Mouse (Mus musculus) neural tube, embryonic 11.5 days (tissue): ENCODE measurements around the gene Gja3. TPM values are rescaled to one million over a fixed set of nuclear protein-coding genes. Genes with fewer than 3 reads are reported as not detected.
"Not testable (repeated sequence)": the region's sequence is repeated elsewhere in the genome, so short reads cannot be mapped to it uniquely, and the experiment has no call there.

ENCODE experiments used
- ATAC-seq: fragments of 200-750 bp; cut with Nextera tagmentation; 2 replicates; pipeline ENCODE4 v1.8.0; 2017; ENCODE audit warnings: moderate number of reproducible peaks, mild to moderate bottlenecking, moderate TSS enrichment, moderate library complexity; ENCODE audit not compliant: insufficient read depth, low FRiP score, low TSS enrichment
- DNase-seq: peaks from one replicate; pipeline ENCODE4 v3.0.0-alpha.2; 2015; ENCODE audit warnings: low spot score
- H3K27ac ChIP-seq: fragments of 300-500 bp; sonication (generic); 2 replicates; pipeline ENCODE4 v1.5.1; 2014; ENCODE audit warnings: low read depth, mild to moderate bottlenecking, low read length
- H3K27me3 ChIP-seq: fragments of 300-500 bp; sonication (generic); 2 replicates; pipeline ENCODE4 v1.6.1; 2014; ENCODE audit warnings: mild to moderate bottlenecking, low read length, mixed read lengths; ENCODE audit not compliant: control insufficient read depth, insufficient read depth
- H3K36me3 ChIP-seq: fragments of 300-500 bp; sonication (generic); 2 replicates; pipeline ENCODE4 v1.6.1; 2014; ENCODE audit warnings: mild to moderate bottlenecking, low read length, moderate library complexity, mixed read lengths; ENCODE audit not compliant: control insufficient read depth, insufficient read depth
- H3K4me1 ChIP-seq: fragments of 300-500 bp; sonication (generic); 2 replicates; pipeline ENCODE4 v1.6.1; 2014; ENCODE audit warnings: low read length, mixed read lengths; ENCODE audit not compliant: control insufficient read depth, insufficient read depth
- H3K4me2 ChIP-seq: fragments of 300-500 bp; sonication (generic); 2 replicates; pipeline ENCODE4 v1.6.1; 2014; ENCODE audit warnings: low read depth, mild to moderate bottlenecking, moderate library complexity
- H3K4me3 ChIP-seq: fragments of 300-500 bp; sonication (generic); 2 replicates; pipeline ENCODE4 v1.5.1; 2014; ENCODE audit warnings: low read depth, low read length
- H3K9ac ChIP-seq: fragments of 300-500 bp; sonication (generic); 2 replicates; pipeline ENCODE4 v1.6.1; 2014; ENCODE audit warnings: mild to moderate bottlenecking, low read length
- H3K9me3 ChIP-seq: fragments of 300-500 bp; sonication (generic); 2 replicates; pipeline ENCODE4 v1.6.1; 2016; ENCODE audit warnings: low read length; ENCODE audit not compliant: control insufficient read depth
- WGBS: fragments of 180-500 bp; shearing (Covaris S2); extraction: QIAGEN DNeasy Blood & Tissue Kit; methylation state at CpG from one replicate; pipeline ENCODE4 v1.1.7; 2014; 5-methylcytosine and 5-hydroxymethylcytosine counted together
- polyA plus RNA-seq: library from polyadenylated mRNA; unstranded; fragments of >200 nt; fragmentation: Nextera tagmentation; extraction: Ambion mirVana; gene quantifications from 2 replicates; pipeline ENCODE4 v1.2.1, GENCODE M21; 2014

Gja3 gene
- polyA plus RNA-seq, 1 experiment from 2014 or later = 0.13 TPM

DNA sequence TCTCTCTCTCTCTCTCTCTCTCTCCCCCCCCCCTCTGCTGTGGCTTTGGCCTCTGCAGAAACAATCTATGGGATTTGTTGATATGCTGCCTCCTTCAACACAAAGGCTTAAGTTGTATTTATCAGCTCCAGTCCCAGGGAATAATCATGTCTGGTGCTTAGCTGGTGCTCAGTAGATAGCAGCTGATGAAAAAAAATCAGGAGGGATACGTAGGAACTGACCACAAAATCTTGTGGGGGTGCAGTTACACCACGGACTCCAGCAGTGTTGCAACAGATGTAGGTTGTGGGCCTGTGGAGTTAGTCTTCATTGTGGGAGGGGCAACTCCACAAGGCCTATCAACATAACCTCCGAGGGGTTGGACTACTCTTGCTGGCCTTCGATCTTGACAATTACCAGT is 38.0 kb upstream of the Gja3 start:
- DNase-seq (no peak), ATAC-seq (no peak)
- Histone ChIP-seq H3K9me3 (no peaks in the 10 kb centered on the region), H3K36me3 (no peaks in the 10 kb centered on the region), H3K4me1 (no peaks in the 10 kb centered on the region), H3K27ac (no peak overlapping the region), H3K9ac (no peak overlapping the region), H3K27me3 (no peaks in the 10 kb centered on the region), H3K4me3 (no peak overlapping the region), H3K4me2 (no peak overlapping the region)
- WGBS = 73% methylated on average over 4 of the region's 4 CpGs

DNA sequence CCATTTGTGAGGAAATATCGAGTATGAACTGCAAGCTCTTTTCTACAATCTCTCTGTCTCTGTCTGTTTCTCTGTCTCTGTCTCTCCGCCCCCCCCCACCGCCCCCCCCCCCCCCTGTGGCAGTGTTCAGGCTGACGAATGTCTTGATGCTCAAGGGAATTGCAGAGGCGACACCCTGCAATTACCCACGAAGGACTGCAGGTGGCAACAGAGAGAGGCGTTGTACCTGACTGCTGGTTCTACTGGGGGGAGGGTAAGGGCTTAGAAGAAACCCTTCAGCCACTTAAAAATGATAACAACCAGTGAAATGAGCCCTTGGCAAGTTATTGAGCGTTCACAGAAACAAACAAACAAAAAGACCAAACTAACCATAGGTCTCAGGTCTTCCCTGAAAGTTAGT is 35.1 kb upstream of the Gja3 start:
- Histone ChIP-seq H3K36me3 (no peaks in the 10 kb centered on the region), H3K27ac (no peak overlapping the region), H3K4me2 (no peak overlapping the region), H3K4me3 (no peak overlapping the region), H3K27me3 (no peaks in the 10 kb centered on the region), H3K9ac (no peak overlapping the region), H3K9me3 (no peaks in the 10 kb centered on the region), H3K4me1 (no peaks in the 10 kb centered on the region)
- ATAC-seq (no peak), DNase-seq (peak; percentile 35)
- 12% methylated on average over 7 of the region's 8 CpGs for WGBS

DNA sequence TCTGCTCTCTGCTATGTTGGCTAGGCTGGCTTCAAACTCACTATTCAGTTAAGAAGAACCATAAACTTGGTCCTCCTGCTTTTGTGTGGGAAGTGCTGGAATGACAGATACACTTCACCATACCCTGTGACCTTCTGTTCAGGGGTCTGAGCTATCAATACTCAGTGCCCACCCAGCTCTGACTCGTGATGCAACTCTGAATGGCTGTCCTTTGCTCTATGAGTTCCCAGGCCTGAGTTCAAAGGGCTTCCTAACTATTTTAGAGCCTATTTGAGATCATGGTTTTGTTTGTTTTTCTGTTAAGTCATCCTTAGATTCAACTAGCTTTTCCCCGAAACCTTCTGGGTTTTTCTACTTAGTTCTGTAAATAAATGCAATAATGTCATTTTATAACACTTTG is 32.1 kb upstream of the Gja3 start:
- no peaks in the 10 kb centered on the region for H3K4me1 ChIP-seq
- WGBS = 48% methylated on average over 2 of the region's 2 CpGs
- no peak overlapping the region for H3K9ac ChIP-seq
- no peaks in the 10 kb centered on the region for H3K9me3 ChIP-seq
- H3K4me3 ChIP-seq = no peak overlapping the region
- no peak overlapping the region for H3K4me2 ChIP-seq
- no peak overlapping the region for H3K27ac ChIP-seq
- H3K27me3 ChIP-seq = no peaks in the 10 kb centered on the region
- ATAC-seq (no peak), DNase-seq (no peak)
- no peaks in the 10 kb centered on the region for H3K36me3 ChIP-seq

DNA sequence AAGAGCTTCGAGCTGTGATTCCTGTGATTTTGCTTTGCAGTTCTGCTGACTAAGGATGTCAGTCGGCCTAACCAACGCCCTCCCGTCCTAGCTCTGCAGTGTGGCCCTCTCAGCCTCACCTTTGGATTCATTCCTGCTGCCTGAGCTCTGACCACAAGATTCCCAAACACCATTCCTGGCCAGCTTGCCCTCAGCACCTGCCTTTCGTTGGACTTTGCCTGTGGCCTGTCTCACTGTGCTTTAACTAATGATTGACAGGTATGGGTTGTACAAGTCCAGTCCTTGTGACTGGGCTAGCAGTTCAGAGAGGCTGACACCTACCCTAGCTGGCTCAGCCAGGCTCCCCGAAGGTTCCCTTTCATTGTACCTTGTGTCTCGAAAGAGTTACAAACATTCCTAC is 31.2 kb upstream of the Gja3 start:
- no peaks in the 10 kb centered on the region for H3K4me1 ChIP-seq
- H3K4me3 ChIP-seq = no peak overlapping the region
- no peak overlapping the region for H3K27ac ChIP-seq
- no peaks in the 10 kb centered on the region for H3K27me3 ChIP-seq
- no peak overlapping the region for H3K9ac ChIP-seq
- WGBS = 91% methylated on average over 7 of the region's 7 CpGs
- no peaks in the 10 kb centered on the region for H3K36me3 ChIP-seq
- no peak overlapping the region for H3K4me2 ChIP-seq
- no peak for DNase-seq
- H3K9me3 ChIP-seq = no peaks in the 10 kb centered on the region
- no peak for ATAC-seq

DNA sequence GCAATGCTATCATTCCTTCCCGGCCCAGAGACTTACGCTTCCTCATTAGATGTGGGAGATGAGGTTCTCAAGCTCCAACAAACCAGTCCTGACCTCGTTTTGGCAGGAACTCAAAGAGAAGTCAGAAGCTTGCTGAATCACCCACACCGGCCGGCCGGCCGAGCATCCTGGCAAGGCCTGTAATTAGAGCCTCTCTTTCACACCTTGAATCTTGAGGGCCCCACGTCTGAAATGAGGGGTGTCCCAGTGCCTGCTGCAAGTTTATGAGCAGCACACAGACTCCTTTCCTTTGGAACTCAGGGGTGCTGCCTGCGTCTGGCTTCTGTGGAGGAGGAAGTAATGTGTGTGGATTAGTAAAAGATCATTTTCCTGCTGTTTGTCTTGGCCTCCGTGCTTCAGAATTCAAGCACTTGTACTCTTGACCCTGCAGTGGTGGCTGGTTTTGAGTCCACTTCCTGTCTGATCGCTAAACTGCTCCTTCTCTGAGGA is 26.3 kb upstream of the Gja3 start:
- H3K27ac ChIP-seq = no peak overlapping the region
- WGBS = 53% methylated on average over 11 of the region's 11 CpGs
- H3K9me3 ChIP-seq = no peaks in the 10 kb centered on the region
- no peak for DNase-seq
- no peak for ATAC-seq
- no peaks in the 10 kb centered on the region for H3K4me1 ChIP-seq
- H3K4me2 ChIP-seq = no peak overlapping the region
- no peaks in the 10 kb centered on the region for H3K27me3 ChIP-seq
- no peak overlapping the region for H3K4me3 ChIP-seq
- H3K9ac ChIP-seq = no peak overlapping the region
- H3K36me3 ChIP-seq = no peaks in the 10 kb centered on the region

DNA sequence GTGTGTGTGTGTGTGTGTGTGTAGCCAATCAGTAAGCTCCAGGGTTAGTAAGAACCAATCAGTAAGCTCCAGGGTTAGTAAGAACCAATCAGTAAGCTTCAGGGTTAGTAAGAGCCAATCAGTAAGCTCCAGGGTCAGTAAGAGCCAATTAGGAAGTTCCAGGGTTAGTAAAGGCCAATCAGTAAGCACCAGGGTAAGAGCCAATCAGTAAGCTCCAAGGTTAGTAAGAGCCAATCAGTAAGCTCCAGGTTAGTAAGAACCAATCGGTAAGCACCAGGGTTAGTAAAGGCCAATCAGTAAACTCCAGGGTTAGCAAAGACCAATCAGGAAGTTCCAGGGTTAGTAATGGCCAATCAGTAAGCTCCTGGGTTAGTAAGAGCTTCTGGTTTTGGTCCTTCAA is 25.0 kb upstream of the Gja3 start:
- H3K4me2 ChIP-seq = no peak overlapping the region
- no peaks in the 10 kb centered on the region for H3K27me3 ChIP-seq
- ATAC-seq = no peak
- H3K4me3 ChIP-seq = no peak overlapping the region
- no peaks in the 10 kb centered on the region for H3K4me1 ChIP-seq
- H3K27ac ChIP-seq = no peak overlapping the region
- no peaks in the 10 kb centered on the region for H3K36me3 ChIP-seq
- WGBS = 96% methylated on average over 1 of the region's 1 CpGs
- H3K9ac ChIP-seq = no peak overlapping the region
- H3K9me3 ChIP-seq = no peaks in the 10 kb centered on the region
- no peak for DNase-seq

DNA sequence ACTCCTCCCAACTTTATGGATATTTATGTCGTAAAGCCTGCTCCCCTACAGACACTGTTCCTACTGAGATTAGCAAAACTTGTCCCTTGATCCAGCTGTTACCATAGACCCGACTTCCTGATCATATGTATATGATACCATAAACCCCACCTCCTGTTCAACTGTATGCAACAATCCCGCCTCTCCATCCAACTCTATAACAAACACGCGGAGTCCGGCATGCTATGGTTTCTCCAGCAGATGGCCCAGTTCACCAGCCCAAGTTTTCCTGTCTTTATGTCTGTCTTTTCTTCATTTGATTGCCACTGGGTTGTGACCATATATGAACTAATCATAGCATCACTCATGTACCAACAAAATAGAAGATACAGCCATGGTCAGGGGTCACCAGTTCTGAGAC is 17.6 kb upstream of the Gja3 start:
- Histone ChIP-seq H3K27ac (no peak overlapping the region), H3K27me3 (no peaks in the 10 kb centered on the region), H3K9me3 (no peaks in the 10 kb centered on the region), H3K9ac (no peak overlapping the region), H3K4me2 (no peak overlapping the region), H3K36me3 (no peaks in the 10 kb centered on the region), H3K4me3 (no peak overlapping the region), H3K4me1 (no peaks in the 10 kb centered on the region)
- ATAC-seq (no peak), DNase-seq (no peak)
- 89% methylated on average over 6 of the region's 6 CpGs for WGBS

DNA sequence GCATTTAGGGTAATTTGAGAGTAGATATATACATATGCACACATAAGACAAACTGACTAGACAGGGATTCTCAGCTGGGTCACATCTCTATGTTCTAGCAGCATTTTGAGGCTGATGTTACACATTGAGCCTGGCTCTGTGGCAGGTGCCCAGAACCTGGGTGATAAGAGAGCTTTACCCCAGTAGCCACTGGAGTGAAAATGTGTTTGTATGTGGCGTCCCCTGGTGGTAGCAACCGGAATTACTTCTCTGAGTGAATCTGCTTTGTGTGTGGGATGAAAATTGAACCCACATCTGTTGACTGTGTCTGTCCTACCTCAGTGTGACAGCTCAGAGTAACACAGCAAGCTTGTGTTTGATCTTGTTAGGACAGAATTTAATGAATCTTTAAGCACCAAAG is 12.0 kb upstream of the Gja3 start:
- not testable (repeated sequence) for H3K4me3 ChIP-seq, H3K27ac ChIP-seq, H3K9ac ChIP-seq, H3K4me2 ChIP-seq, H3K4me1 ChIP-seq, ATAC-seq, H3K9me3 ChIP-seq, H3K36me3 ChIP-seq, H3K27me3 ChIP-seq
- WGBS = 0% methylated on average over 2 of the region's 2 CpGs
- peak; percentile 46 for DNase-seq

DNA sequence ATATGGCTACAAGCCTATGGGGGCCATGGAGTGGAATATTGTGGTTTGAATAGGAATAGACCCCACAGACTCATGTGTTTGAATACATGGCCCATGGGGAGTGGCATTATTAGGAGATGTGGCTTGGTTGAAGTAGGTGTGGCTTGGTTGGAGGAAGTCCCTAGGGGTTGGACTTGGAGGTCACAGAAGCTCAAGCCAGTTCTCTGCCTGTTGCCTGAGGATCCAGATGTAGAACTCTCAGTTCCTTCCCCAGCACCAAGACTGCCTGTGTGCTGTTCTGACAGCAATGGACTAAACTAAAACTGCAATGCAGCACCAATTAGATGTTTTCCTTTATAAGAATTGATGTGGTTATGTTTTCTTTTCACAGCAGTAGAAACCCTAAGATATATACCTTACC is 8.2 kb upstream of the Gja3 start:
- no peak overlapping the region for H3K27ac ChIP-seq
- no peak overlapping the region for H3K4me2 ChIP-seq
- H3K9me3 ChIP-seq = no peaks in the 10 kb centered on the region
- no peak for ATAC-seq
- no peaks in the 10 kb centered on the region for H3K27me3 ChIP-seq
- no peaks in the 10 kb centered on the region for H3K4me1 ChIP-seq
- H3K4me3 ChIP-seq = no peak overlapping the region
- H3K9ac ChIP-seq = no peak overlapping the region
- DNase-seq = no peak
- no peaks in the 10 kb centered on the region for H3K36me3 ChIP-seq
